Mouse (Mus musculus) G1E (cell line): Measurements from ENCODE around the gene P4ha1. TPM values are rescaled to one million over a fixed set of nuclear protein-coding genes. Genes with fewer than 3 reads are reported as not detected.
"Not testable (repeated sequence)": the region's sequence is repeated elsewhere in the genome, so short reads cannot be mapped to it uniquely, and the experiment has no call there.

Experiments
- ATAC-seq: 2 replicates; pipeline ENCODE4 v1.8.0; 2016; ENCODE audit warnings: mild to moderate bottlenecking; ENCODE audit not compliant: insufficient number of reproducible peaks, poor library complexity, low FRiP score, severe bottlenecking; ENCODE audit errors: extremely low read depth
- DNase-seq: peaks from one replicate; pipeline ENCODE4 v3.0.0; 2012; ENCODE audit warnings: low spot score
- H3K27me3 ChIP-seq: 2 replicates; pipeline ENCODE4 v1.6.1; 2012; ENCODE audit warnings: mild to moderate bottlenecking, low read length, inconsistent platforms; ENCODE audit not compliant: insufficient read depth
- H3K36me3 ChIP-seq: replicated peaks from 2 replicates; pipeline ENCODE3; 2012; ENCODE audit warnings: mild to moderate bottlenecking, inconsistent platforms
- H3K4me1 ChIP-seq: 2 replicates; pipeline ENCODE4 v1.6.1; 2012; ENCODE audit warnings: low read depth, low read length, inconsistent platforms, mixed read lengths; ENCODE audit not compliant: insufficient read depth
- H3K4me3 ChIP-seq: 2 replicates; pipeline ENCODE4 v1.5.1; 2012; ENCODE audit warnings: low read depth, mild to moderate bottlenecking, inconsistent platforms, low read length, moderate library complexity, mixed read lengths
- H3K9me3 ChIP-seq: replicated peaks from 2 replicates; pipeline ENCODE4 v1.6.1; 2012; ENCODE audit warnings: inconsistent platforms
- CTCF ChIP-seq: IDR thresholded peaks from 2 replicates; pipeline ENCODE4 v1.5.1; 2012; ENCODE audit warnings: low read depth, low read length, inconsistent platforms, mixed read lengths
- GATA1 ChIP-seq: IDR thresholded peaks from 2 replicates; pipeline ENCODE4 v1.6.1; 2012; ENCODE audit warnings: borderline replicate concordance, low read length, inconsistent platforms, mixed read lengths
- GATA2 ChIP-seq: IDR thresholded peaks from 2 replicates; pipeline ENCODE4 v1.6.1; 2012; ENCODE audit warnings: low read depth, low read length, inconsistent platforms, borderline replicate concordance
- POLR2AphosphoS5 ChIP-seq: IDR thresholded peaks from 2 replicates; pipeline ENCODE4 v1.6.1; 2012; ENCODE audit warnings: low read depth, low read length, inconsistent platforms; ENCODE audit not compliant: insufficient replicate concordance
- TAL1 ChIP-seq: conservative IDR thresholded peaks from 2 replicates; pipeline ENCODE4 v1.6.1; 2012; ENCODE audit warnings: low read depth, low read length, inconsistent platforms, mixed read lengths
- polyA plus RNA-seq: library from polyadenylated mRNA; stranded (reverse); fragments of >175 nt; gene quantifications from 2 replicates; pipeline ENCODE4 v1.2.3, GENCODE M21; 2012
- total RNA-seq, 2 experiments: library from RNA; stranded (forward) in 1 of 2; stranded (reverse) in 1 of 2; fragments of 200-1000 nt in 1 of 2; fragments of >200 nt in 1 of 2; fragmentation: Nextera tagmentation in 1 of 2; gene quantifications; 2 replicates each; pipeline ENCODE4 v1.2.3; 2014 to 2017

P4ha1 gene
- total and polyA plus RNA-seq, 3 experiments = 2.3 to 34.2 (median 34.2) TPM

- no peak for TF ChIP-seq TAL1
- TF ChIP-seq POLR2AphosphoS5 = no peak
- no peak for TF ChIP-seq GATA1
- TF ChIP-seq GATA2 = no peak
- TF ChIP-seq CTCF = peak; percentile 78
- H3K4me3 ChIP-seq = no peak overlapping the region
- ATAC-seq (no peak), DNase-seq (no peak)
- no peaks in the 10 kb centered on the region for H3K36me3 ChIP-seq
- no peaks in the 10 kb centered on the region for H3K27me3 ChIP-seq
- H3K9me3 ChIP-seq = no peaks in the 10 kb centered on the region
- H3K4me1 ChIP-seq = peaks cover 14% of the 10 kb centered on the region; the same call in 1 of the 2 replicates
Observed at GRCm38 (mm10) chr10:59295241-59295811, 27.8 kb upstream of the P4ha1 start.

GRCm38 (mm10) chr10:59296261-59296660 is 26.8 kb upstream of the P4ha1 start:
- Histone ChIP-seq H3K9me3 (peaks cover under 1% of the 10 kb centered on the region; the same call in 1 of the 2 replicates), H3K27me3 (no peaks in the 10 kb centered on the region), H3K4me3 (no peak overlapping the region), H3K4me1 (peaks cover 14% of the 10 kb centered on the region; the same call in 1 of the 2 replicates), H3K36me3 (no peaks in the 10 kb centered on the region)
- no peak for DNase-seq
- TF ChIP-seq TAL1 (no peak), CTCF (peak; percentile 77), GATA1 (no peak)
- no peak for ATAC-seq

- H3K9me3 ChIP-seq, H3K27me3 ChIP-seq, H3K4me1 ChIP-seq, DNase-seq, ATAC-seq, H3K36me3 ChIP-seq, H3K4me3 ChIP-seq: not testable (repeated sequence)
Observed at GRCm38 (mm10) chr10:59302671-59303070, 20.4 kb upstream of the P4ha1 start.

- Histone ChIP-seq H3K9me3 (no peaks in the 10 kb centered on the region), H3K27me3 (no peaks in the 10 kb centered on the region), H3K4me1 (peaks cover 3% of the 10 kb centered on the region; the same call in 1 of the 2 replicates), H3K36me3 (no peaks in the 10 kb centered on the region), H3K4me3 (no peak overlapping the region)
- TF ChIP-seq CTCF (peak; percentile 39), TAL1 (no peak)
- ATAC-seq (no peak), DNase-seq (no peak)
Observed at GRCm38 (mm10) chr10:59308993-59309715, 13.9 kb upstream of the P4ha1 start.

- Histone ChIP-seq H3K4me1 (peaks cover 3% of the 10 kb centered on the region; the same call in 1 of the 2 replicates), H3K4me3 (no peak overlapping the region), H3K27me3 (no peaks in the 10 kb centered on the region; the same call in 1 of the 2 replicates), H3K36me3 (no peaks in the 10 kb centered on the region), H3K9me3 (no peaks in the 10 kb centered on the region)
- DNase-seq (no peak), ATAC-seq (no peak)
- TF ChIP-seq GATA1 = no peak
- TF ChIP-seq GATA2 = no peak
- TF ChIP-seq CTCF = no peak
- no peak for TF ChIP-seq POLR2AphosphoS5
- no peak for TF ChIP-seq TAL1
Observed at GRCm38 (mm10) chr10:59310124-59310523, 13.0 kb upstream of the P4ha1 start.

GRCm38 (mm10) chr10:59310691-59311457 is 12.2 kb upstream of the P4ha1 start:
- Histone ChIP-seq H3K27me3 (no peaks in the 10 kb centered on the region; the same call in 1 of the 2 replicates), H3K9me3 (no peaks in the 10 kb centered on the region), H3K4me1 (peaks cover 3% of the 10 kb centered on the region; the same call in 1 of the 2 replicates), H3K36me3 (no peaks in the 10 kb centered on the region), H3K4me3 (no peak overlapping the region)
- TF ChIP-seq POLR2AphosphoS5 (no peak), TAL1 (no peak), GATA2 (no peak), GATA1 (no peak), CTCF (no peak)
- ATAC-seq = no peak
- DNase-seq = no peak
